Mouse (Mus musculus) neural tube, embryonic 12.5 days (tissue): ENCODE data around the gene Tmem198b. TPM values are rescaled to one million over a fixed set of nuclear protein-coding genes. Genes with fewer than 3 reads are reported as not detected.

Experiments used
- polyA plus RNA-seq: library from polyadenylated mRNA; unstranded; fragments of >200 nt; fragmentation: Nextera tagmentation; extraction: Ambion mirVana; gene quantifications from 2 replicates; pipeline ENCODE4 v1.2.1, GENCODE M21; 2016

Gene Tmem198b
- polyA plus RNA-seq, 1 experiment from 2014 or later: 19.7 TPM

Other genes with a start within 250 kb of the Tmem198b start
- gene Pa2g4, start 238.4 kb downstream of the Tmem198b start, polyA plus RNA-seq: 155 and 156 TPM in 2 replicates
- gene Erbb3, start 214.7 kb downstream of the Tmem198b start, polyA plus RNA-seq: 14.6 and 16.0 TPM in 2 replicates
- gene Rps26, start 177.6 kb downstream of the Tmem198b start, polyA plus RNA-seq: 471 and 498 TPM in 2 replicates
- 7.9 and 8.3 TPM in 2 replicates for gene Ikzf4, start 158.4 kb downstream of the Tmem198b start, polyA plus RNA-seq
- gene Suox, start 130.3 kb downstream of the Tmem198b start, polyA plus RNA-seq: 13.9 and 15.6 TPM in 2 replicates
- 90.8 and 101 TPM in 2 replicates for gene Rab5b, start 108.1 kb downstream of the Tmem198b start, polyA plus RNA-seq
- gene Pmel, start 100.2 kb downstream of the Tmem198b start, polyA plus RNA-seq: 2.4 and 3.7 TPM in 2 replicates
- 64.0 and 65.8 TPM in 2 replicates for gene Cdk2, start 99.3 kb downstream of the Tmem198b start, polyA plus RNA-seq
- 5.5 and 6.8 TPM in 2 replicates for gene Dgka, start 59.5 kb downstream of the Tmem198b start, polyA plus RNA-seq
- gene Pym1, start 56.5 kb downstream of the Tmem198b start, polyA plus RNA-seq: 49.1 and 50.5 TPM in 2 replicates
- gene Mmp19, start 13.5 kb downstream of the Tmem198b start, polyA plus RNA-seq: 0.28 and 0.54 TPM in 2 replicates
- 60.2 and 63.3 TPM in 2 replicates for gene Dnajc14, start 308 bp downstream of the Tmem198b start, polyA plus RNA-seq
- gene Sarnp, start 13.0 kb upstream of the Tmem198b start, polyA plus RNA-seq: 198 and 235 TPM in 2 replicates
- 31.2 and 37.2 TPM in 2 replicates for gene Ormdl2, start 17.3 kb upstream of the Tmem198b start, polyA plus RNA-seq
- gene Gdf11, start 87.3 kb upstream of the Tmem198b start, polyA plus RNA-seq: 20.1 and 20.4 TPM in 2 replicates
- 199 and 208 TPM in 2 replicates for gene Cd63, start 96.6 kb upstream of the Tmem198b start, polyA plus RNA-seq
- gene Rdh5, start 118.5 kb upstream of the Tmem198b start, polyA plus RNA-seq: 13.5 and 15.7 TPM in 2 replicates
- gene Bloc1s1, start 119.7 kb upstream of the Tmem198b start, polyA plus RNA-seq: 227 and 233 TPM in 2 replicates
- gene Itga7, start 129.4 kb upstream of the Tmem198b start, polyA plus RNA-seq: 7.9 and 8.3 TPM in 2 replicates
- gene Mettl7b, start 156.6 kb upstream of the Tmem198b start, polyA plus RNA-seq: not detected in 2 replicates
- gene Olfr9, start 185.1 kb upstream of the Tmem198b start, polyA plus RNA-seq: not detected in 2 replicates
- gene Olfr763, start 206.4 kb upstream of the Tmem198b start, polyA plus RNA-seq: not detected in 2 replicates
- not detected in 2 replicates for gene Olfr764-ps1, start 235.5 kb upstream of the Tmem198b start, polyA plus RNA-seq
- not detected in 2 replicates for gene Olfr765, start 245.6 kb upstream of the Tmem198b start, polyA plus RNA-seq